Mouse (Mus musculus): ENCODE results near the gene Thumpd3.

GRCm38 (mm10) chr6:113048371-113048770 lies 2.3 kb downstream of the Thumpd3 start:
- TF ChIP-seq EP300 (optimal IDR thresholded peaks at IDR 0.05) (no peak), CTCF (IDR thresholded peaks at IDR 0.05; ENCODE audit: low read depth) (no peak)

Measured in stomach, postnatal 0 days (tissue).